Mouse (Mus musculus) telencephalon, adult 2 months (tissue): ENCODE measurements around the gene Rhof.

Source experiments
- DNase-seq: peaks from one replicate; pipeline ENCODE4 v3.0.0-alpha.2; 2011; ENCODE audit warnings: low read depth, low spot score

The Rhof gene

DNA sequence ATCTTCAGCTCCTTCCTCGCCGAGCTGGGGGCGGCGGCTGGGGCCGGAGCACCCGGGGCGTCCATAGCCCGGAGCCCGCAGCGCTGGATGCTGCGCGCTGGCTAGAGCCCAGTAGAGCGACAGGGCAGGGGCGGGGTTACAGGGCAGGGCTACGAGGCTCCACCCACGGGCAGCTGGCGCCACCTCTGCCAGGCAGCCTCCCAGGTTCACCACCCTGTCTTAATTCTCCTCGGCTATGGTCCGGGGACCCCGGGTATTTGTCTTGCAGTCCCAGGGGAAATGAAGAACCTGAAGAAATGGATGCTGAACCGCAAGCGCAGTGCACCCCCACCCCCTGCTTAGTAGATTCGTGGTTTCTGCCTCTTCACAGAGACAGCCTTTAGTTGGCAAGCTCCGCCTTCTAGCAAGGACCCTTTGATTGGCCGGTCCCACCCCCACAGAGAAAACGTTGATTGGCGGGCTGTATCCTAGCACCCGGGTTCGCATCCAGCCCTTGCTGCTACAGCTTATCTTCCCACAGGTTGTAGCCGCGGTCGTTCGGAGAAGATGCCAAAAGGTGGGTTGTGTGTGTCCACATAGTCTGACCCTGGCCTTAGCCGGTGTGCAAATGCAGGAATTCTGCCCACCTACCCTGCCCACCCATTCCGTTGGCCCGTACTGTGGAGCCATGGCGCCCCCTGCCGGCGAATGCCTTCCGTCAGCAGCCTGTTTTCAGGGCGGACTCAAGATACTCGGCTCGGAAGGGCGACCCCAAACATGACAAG is at the start of gene Rhof:
Gene Rhof (minus strand): TSS at position 385 of the 764 bp plus-strand sequence.
- no peak for DNase-seq

DNA sequence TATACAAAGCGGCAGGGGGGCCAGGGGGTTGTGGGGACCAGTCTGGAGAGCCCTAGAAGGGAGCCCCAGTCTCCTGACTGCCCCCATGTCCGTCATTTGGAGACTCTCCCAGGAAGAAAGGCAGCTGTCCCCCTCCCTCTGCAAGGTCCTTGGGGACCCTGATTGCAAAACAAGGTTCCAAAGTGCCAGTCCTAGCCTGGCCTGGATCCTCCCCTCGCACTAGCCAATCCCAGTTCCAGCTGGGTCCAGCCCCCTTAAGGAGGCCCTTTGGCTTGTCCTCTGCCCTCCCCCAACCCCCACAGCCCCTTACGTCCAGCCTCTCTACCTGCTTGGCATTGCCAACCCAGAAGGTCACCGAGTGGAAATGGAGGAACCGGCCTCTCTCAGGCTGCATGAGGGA is 49.0 kb upstream of the Rhof start:
- no peak for DNase-seq

DNA sequence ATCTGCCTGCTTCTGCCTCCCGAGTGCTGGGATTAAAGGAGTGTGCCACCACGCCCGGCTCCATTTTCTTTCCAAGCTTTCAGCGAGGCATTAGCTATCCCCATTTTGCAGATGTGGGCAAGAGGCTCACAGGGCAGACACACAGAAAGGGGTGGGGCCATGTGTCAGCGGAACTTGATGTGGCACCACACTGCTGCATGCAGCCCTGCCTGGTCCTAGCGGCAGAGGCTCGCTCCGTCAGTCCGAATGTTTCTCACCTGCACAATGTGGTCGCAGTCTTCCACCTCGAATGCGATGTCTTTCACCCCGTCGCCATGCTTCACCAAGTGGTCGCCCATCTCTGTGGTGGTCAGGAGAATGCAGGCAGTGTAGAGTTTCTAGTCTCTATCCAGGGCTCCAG is 47.9 kb upstream of the Rhof start:
- DNase-seq = no peak

DNA sequence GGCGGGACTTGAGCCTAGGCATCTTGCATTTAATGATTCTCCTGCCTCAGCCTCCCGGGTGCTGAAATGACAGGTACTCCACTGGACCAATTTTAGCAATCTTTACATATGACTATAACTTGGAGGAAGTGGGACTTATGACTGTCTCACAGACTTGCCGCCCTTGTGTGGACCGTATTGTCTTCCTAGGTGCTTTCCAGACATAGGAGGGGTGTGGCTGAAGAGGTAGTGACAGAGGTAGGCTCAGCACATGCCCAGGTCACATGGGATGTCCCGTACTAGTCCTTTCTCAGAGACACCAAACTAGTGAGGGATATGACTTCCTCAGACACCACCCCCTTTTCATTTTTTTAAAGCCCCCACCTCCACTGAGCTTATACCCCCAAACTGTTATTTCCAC is 46.3 kb upstream of the Rhof start:
- DNase-seq = no peak

DNA sequence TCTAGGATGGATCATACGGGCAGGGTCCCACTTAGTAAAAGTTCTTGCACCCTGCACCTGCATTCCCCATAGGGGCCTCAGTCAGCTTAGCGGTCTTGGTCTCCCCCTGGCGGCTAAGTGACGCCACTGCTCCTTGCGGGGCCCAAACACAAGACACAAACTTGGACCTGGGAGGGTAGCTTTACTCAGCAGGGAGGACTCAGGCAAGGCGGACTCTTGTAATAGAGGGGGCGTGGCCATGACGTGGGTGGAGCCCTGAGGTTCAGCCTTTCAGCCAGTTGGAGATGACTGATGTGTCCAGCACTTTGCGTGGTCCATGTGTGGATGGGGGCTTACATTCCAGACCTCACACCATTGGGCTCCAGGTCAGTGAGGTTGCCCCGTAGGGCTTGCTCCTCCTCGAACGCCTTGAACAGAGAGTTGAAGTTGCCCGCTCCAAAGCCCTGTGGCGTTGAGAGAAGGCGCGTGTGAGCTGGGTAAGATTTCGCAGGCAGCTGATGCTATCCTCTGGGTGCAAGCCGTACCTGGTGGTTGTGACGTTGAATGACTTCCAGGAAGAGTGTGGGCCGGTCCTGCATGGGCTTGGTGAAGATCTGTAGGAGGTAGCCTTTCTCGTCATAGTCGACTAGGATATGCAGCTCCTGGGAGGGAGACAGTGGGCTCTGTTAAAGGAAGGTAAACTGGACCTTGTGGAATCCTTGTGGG is 39.3 kb upstream of the Rhof start:
- DNase-seq = no peak

DNA sequence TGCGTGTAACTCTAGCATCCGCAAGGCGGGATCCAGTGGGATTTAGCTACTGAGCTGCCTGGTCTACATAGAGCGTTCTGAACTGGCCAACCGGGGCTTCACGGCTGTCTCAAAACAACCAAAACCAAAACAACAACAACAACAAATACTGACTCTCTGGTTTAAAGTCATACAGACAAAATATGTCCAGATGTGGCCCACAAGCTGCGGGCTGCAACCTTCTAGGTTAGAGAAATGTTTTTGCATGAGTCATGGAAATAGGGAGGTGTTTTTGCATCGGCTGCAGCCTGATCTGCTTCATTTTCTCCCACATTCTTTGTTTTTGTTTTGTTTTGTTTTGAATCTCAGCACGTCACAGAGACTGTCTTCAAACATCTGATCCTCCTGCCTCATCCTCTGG is 37.9 kb upstream of the Rhof start:
- DNase-seq = no peak

DNA sequence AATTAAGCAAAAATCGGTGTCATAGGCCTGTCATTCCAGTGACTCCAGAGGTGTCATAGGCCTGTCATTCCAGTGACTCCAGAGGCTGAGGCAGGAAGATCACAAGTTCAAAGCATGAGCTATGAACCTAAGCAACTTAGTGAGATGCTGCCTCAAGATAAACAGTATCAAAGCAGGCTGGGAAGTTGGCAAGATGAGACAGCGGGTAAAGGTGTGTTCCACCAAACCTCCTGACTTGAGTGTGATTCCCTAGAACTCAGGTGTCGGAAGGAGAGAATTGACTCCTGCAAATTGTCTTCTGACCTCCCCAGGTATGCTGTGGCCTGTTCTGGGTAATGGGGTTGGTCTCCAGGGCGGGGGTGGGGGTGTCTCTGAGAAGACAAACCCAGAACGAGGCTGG is 36.8 kb upstream of the Rhof start, which contains the start of gene Psmd9:
Gene Psmd9 (plus strand): TSS at position 130 of the 400 bp plus-strand sequence.
- no peak for DNase-seq

DNA sequence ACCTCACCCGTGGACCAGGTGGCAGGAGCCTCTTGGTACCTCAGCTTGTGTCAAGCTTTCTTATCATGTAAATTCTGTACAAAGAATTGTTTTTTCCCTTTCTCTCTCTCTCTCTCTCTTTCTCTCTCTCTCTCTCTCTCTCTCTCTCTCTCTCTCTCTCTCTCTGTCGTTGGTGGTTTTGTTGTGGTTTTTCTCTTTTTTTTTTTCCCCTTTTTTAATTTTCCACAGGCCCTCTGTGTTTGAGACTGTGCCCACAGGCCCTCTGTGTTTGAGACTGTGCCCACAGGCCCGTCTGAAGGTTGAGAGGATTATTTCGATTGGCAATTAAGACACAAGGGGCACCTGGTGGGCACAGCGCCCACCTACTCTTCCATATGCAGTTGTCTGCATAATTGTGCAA is 35.1 kb upstream of the Rhof start:
- no peak for DNase-seq

DNA sequence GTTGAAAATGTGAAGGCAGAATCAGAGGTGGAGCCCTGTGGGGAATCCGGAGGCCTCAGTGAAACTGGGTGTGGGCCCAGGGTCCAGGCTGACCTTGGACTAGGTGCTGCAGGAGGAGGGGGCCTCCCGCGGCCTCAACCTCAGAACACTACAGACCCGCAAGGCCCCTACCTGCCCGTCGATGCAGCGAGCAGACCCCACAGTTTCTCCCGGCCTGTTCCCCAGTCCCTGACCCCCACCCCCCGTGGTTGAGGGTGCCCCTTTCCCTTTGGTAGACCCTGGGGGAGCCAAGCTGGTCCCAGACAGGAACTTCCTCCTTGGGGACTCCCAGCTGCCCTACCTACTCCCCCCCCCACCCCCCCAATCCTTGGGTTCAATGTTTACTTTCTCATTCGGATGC is 33.9 kb upstream of the Rhof start:
- no peak for DNase-seq

DNA sequence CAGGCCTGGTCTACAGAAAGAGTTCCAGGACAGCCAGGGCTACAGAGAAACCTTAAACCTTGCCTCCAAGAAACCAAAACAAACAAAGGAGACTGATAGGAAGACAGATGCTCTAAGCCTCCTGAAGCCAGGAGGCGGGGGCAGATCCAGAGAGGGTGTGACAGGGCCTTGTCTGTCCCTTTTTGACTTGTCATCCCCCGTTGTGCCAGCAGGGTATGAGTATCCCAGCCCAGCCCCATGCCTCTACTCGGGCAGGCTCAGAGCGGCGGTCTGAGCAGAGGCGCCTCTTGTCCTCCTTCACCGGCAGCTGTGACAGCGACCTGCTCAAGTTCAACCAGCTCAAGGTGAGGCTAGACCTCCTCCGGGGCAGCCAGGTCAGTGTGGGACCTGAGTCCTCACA is 30.4 kb upstream of the Rhof start:
- no peak for DNase-seq

DNA sequence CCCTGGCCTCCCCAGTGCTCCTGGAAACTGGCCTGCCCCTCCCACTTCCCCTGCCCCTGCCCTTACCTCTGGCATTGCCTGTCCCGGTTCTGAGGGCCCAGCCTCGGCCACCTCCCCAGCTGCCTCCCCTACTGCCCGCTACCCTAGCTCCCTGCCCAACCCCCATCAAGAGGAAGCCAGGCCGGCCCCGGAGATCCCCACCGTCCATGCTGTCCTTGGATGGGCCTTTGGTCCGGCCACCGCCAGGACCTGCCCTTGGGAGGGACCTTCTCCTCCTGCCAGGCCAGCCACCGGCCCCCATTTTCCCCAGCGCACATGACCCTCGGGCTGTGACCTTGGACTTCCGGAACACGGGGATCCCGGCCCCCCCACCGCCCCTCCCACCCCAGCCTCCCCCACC is 27.8 kb upstream of the Rhof start:
- no peak for DNase-seq

DNA sequence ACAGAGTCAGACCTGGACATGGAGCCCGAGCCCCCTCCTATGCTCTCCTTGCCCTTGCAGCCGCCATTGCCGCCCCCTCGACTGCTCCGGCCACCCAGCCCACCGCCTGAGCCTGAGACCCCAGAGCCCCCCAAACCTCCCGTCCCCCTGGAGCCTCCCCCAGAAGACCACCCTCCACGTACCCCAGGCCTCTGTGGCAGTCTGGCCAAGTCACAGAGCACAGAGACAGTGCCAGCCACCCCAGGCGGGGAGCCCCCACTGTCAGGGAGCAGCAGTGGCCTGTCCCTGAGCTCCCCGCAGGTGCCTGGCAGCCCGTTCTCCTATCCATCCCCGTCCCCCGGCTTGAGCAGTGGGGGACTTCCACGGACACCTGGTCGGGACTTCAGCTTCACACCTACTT is 27.4 kb upstream of the Rhof start:
- DNase-seq = no peak

DNA sequence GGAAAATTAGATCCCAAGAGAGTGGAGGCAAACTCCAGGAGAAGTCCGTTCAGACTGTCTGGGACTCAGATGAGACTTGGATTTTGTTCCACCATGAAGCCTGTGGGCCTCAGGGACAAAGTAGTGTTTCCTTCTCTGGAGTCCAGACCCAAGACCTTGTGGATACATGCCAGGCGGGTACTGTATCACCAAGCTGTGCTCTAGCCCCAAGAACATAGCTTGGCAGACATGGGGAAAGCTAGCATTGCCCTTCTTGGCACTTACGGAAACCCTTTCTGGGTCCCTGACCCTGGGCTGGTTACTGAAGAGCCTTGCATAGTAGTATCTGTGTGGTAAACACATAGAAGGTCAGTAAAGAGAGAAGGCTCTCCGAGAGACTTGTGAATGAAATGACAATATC is 27.0 kb upstream of the Rhof start:
- no peak for DNase-seq

DNA sequence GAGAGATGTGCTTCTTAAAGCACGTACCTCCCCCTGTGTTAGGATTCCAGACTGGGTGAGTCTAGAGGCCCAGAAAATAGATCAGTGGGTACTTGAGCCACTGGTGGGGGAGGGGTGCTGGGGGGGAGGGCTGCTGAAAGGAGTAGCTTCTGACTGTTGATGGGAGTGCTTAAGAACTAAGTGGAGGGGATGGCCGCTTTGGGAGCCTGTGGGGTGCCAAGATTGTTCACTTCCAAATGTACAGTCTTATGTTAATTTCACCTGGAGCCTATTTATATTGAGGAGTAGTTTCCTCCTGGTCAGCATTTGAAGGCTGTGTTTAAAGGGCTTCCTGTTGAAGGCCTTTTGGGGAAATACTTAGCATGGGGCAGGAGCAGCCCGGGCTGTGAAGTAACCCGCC is 25.5 kb upstream of the Rhof start:
- DNase-seq = no peak

DNA sequence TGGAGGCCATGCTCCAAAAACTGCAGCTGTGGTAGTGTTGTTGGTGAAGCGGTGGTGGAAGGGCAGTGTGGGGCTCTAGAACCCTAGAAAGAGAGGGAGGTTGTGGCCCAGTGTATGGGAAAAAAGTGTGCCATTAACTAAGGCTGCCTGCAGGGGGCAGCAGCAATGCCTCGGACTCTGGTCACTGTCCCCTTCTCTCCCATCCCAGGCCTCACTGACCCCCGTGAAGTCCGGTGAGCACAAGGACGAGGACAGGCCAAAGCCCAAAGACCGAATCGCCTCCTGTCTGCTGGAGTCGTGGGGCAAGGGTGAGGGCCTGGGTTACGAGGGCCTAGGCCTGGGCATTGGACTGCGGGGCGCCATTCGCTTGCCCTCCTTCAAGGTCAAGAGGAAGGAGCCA is 24.3 kb upstream of the Rhof start:
- DNase-seq = no peak

DNA sequence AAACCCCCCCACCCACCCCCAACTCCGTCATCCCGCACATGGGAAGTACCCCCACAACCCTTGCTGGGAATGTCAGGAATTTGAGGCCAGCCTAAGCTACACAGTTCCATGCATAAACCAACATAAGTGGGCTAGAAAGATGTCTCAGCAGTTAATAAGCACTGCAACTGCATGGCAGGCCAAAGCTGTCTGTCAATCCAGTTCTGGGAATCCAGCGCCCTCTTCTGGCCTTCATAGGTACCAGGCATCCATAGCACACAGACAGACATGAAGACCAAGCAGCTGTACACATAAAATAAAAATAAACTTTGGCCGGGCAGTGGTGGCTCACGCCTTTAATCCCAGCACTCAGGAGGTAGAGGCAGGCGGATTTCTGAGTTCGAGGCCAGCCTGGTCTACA is 22.9 kb upstream of the Rhof start:
- no peak for DNase-seq

DNA sequence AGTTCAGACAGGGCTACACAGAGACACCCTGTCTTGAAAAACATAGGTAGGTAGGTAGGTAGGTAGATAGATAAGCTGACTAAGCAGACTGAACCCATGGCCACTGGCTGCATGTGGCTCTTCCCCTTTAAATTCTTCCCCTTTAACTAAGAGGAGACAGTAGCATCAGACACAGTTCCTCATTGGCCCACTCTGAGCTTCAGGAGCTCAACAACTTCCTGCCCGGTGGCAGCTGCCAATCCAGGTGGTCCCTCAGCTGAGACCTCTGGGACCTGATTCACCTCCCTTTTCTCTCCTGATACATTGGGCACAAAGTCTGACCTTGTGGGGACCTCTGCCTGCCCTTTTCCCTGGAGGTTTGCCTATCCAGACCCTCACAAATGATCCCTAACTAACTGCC is 20.4 kb upstream of the Rhof start:
- no peak for DNase-seq

DNA sequence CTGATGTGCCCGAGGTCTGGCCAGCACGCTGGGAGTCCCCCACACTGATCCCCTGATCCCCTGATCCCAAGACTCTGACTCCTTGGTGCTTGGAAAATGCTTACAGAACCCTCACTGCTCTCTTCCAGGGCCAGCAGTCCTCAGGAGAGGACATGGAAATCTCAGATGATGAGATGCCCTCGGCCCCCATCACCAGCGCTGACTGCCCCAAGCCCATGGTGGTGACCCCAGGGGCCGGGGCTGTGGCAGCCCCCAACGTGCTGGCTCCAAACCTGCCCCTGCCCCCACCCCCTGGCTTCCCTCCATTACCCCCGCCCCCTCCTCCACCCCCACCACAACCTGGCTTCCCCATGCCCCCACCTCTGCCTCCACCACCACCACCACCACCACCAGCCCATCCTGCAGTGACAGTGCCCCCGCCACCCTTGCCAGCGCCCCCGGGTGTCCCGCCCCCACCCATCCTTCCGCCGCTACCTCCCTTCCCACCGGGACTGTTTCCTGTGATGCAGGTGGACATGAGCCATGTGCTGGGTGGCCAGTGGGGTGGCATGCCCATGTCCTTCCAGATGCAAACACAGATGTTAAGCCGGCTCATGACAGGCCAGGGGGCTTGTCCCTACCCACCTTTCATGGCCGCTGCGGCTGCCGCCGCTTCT is 19.3 kb upstream of the Rhof start:
- DNase-seq = no peak

DNA sequence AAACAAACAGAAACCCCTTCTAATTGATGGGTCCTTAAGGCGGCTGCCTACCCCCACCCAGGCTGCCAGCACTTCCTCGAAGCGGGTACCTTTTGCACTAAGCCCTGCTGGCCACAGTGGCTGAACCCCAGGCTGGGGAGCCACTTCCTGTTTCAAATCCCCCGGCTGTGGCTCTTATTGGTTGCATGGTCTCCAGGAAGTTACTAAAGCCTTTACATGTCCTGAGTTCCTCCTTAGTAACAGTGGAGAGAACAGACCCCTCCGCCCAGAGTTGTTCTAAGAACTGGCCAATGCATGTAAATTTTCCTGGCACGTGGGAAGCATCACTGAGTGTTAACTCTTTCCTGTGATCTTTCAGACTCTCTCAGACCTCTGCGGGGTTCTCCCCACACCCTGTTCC is 18.6 kb upstream of the Rhof start:
- no peak for DNase-seq

DNA sequence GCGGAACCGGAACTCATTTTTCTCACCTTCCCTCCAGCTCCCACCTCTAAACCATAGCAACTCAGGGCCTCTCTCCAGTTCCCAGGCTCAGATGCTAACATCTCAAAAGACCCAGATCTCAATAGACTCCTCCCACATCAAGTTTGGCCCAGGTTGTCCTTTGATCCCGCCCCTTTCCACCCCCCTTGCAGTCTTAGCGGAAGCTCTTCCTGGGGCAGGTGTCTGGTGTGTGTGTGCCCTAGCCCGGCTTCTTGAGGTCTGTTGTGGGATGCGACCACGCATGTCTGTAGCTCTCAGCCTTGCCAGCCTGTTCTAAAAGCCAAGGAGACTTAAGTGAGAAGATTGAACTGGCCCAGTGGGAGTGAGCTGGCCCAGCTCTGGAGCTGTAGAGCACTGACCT is 18.1 kb upstream of the Rhof start:
- no peak for DNase-seq

DNA sequence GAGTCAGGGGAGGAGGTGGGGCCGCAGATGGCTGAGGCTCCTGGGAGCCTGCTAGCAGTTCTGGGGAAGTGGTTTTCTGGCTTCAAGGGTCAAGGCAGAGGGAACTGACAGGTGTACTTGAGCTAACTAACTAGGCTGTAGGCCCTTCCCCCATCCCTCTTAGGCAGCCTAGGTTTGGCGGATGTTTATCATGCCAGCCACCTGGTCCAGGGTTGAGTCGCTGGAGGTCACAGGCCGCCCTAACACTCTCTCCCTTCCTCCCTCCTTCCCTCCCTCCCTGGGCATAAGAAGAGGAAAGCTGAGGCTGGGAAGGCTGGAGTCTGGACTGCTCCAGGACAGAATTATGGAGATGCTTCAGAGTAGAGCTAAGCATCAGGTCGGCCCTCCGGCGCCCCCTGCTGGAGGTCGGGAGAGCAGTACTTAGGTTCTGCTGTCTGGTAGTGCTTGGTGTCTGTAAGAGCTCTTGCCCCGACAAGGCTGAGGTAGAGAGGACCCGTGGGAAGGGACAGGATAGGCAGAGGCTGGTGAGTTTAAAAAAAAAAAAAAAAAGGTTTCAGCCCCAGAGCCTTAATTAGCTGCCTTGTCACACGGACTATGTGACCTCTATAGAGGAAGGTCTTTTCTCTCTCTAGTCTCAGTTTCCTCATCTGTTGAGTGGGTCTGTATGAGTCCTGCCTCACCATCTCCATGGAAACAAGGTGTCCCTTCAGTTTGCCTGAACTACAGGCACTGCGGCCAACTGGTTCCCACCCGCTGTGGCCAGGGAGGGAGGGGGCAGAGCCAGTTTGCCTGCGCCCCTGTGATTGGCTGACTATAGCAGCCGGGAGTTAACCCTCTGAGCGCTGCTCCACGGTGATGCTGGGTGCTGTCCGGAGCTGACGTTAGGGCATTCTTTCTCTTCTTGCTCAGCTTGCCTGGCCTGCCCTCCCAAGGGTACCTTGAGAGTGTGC is 17.2 kb upstream of the Rhof start:
- DNase-seq = no peak
